Mouse (Mus musculus): ENCODE measurements around the gene Gal3st3. TPM values are rescaled to one million over a fixed set of nuclear protein-coding genes. Genes with fewer than 3 reads are reported as not detected.

The Gal3st3 gene
- 0.45 and 0.57 TPM in 2 replicates for polyA plus RNA-seq (2015; fragmentation: Nextera tagmentation; extraction: Ambion mirVana)

DNA sequence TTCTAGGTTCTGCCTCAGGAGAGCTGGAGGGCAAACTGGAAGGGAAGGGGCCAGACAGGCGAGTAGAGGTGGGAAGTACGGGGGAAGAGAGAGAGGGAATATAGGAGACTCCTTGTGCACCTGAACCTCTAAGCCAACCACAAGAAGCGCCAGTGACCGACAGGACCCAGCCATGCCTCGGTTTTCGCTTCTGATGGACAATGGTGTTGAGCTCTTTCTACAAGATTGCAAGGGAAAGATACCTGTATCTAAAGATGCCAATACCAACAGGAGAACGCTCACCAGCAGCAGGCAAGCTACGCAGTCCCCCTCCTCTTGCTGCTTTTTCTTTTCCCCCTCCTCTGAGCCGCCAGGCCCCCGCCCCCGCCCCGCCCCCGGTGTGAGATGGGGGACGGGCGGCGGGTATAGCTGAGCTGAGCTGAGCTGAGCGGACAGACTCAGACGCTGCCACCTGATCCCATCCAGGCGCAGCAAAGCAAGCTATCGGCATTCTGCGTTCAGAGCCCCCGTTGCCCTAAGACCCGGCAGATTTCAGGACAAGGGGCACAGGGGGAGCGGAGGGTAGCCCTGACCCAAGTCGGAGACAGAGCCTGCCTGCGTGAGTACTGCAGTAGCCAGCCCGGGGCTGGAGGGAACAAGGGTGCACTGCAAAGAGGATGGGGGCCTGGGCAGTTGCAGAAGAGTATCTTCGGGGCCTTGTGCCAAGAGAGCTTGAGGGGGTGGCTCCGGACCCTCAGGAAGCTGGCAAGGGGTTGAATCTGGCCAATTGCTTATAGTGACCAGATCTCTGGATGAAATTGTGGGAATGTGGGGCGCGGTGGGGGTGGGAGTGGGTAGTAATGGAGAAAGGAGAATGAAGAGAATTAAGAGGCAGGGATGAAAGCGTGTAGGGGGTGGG is at the start of gene Gal3st3:
Gene Gal3st3, plus strand, starts transcription at position 429 of the 898 bp plus-strand sequence.

DNA sequence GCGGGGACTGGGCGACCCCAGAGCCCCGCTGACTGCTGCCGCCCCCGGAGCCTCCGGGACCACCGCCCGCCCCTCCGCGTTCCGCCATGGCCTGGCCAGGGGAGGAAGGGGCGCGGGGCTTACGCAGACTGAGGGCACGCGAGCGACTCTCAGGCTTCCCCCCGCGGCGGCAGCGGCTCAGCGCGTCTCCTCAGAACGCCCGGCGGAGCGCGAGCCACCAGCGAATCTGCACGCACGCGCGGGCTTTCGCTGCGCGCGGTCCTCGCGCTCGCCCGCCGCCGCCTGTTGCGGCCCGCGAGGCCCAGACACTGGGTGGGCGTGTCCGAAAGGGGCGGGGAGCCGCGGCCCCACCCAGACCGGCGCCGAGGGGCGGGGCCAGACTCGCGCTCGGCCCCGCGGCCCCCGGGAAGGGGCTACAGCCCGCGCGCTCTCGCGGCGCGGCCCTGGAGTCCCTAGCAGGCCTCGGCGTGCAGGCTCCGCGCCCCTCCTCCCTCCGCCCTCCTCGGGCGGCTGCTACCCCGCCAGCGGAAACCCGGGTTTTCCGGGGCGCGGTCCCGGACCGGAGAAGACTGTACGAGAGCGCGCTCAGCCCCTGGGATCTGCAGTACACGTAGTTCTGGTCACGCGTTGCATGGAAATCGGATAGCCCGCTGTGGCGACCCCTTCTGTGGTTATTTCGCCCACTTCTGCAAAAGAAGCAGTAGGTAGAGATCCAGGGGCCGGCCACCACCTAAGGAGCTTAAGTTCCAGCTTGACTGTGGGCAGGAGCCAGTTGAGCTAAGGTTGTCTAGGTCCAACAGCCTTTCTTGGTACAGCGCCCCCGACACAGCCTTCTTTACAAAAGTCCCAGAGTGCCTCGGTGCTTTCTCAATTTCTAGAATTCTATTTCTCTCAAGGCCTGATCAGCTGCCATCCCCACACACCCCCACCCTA is 25.1 kb upstream of the Gal3st3 start, which contains the start of gene Pacs1:
Gene Pacs1, minus strand, starts transcription at position 319 of the 933 bp plus-strand sequence.

GRCm38 (mm10) chr19:5294972-5295735 is 3.0 kb upstream of the Gal3st3 start, which contains the start of gene Sf3b2:
Sf3b2 (minus strand) TSS chr19:5295455.

DNA sequence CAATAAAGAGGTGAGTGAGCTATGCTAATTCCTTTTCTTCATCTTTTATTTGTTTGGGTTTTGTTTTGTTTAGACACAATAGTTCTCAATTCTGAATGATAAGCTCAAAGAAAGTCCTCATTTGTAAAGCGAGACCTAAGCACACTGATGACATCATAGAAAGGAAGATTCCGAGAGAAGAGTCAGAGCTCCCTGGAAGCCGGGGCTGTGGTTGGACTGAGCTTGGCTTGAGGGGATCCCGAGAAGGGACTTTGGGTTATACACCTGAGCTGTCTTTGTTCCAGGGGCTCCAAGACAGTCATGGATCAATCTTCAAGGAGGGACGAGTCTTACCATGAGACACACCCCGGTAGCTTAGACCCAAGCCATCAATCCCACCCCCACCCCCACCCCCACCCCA is 37.3 kb downstream of the Gal3st3 start, which contains the start of gene Catsper1:
Gene Catsper1, plus strand, starts transcription at position 301 of the 400 bp plus-strand sequence.

DNA sequence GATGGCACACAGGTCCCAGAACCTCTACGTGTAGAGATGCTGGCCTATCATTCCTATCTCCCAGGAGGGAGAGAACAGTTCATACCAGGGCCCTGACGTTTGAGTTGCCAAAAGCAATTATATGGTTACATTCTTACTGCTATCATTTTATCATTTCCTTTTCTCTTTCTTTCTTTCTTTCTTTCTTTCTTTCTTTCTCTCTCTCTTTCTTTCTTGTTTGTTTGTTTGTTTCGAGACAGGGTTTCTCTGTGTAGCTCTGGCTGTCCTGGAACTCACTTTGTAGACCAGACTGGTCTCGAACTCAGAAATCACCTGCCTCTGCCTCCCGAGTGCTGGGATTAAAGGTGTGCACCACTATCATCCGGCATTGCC is 51.4 kb downstream of the Gal3st3 start, which contains the start of gene Cst6:
Gene Cst6, minus strand, starts transcription at position 73 of the 372 bp plus-strand sequence.

Other genes starting within 250 kb of the Gal3st3 start
- 1.6 and 1.7 TPM in 2 replicates for gene Rin1, start 247.8 kb upstream of the Gal3st3 start, polyA plus RNA-seq (2015; fragmentation: Nextera tagmentation; extraction: Ambion mirVana)
- 37.7 and 59.2 TPM in 2 replicates for gene Cd248, start 230.3 kb upstream of the Gal3st3 start, polyA plus RNA-seq (2015; fragmentation: Nextera tagmentation; extraction: Ambion mirVana)
- 0.34 and 0.72 TPM in 2 replicates for gene Tmem151a, start 212.8 kb upstream of the Gal3st3 start, polyA plus RNA-seq (2015; fragmentation: Nextera tagmentation; extraction: Ambion mirVana)
- 95.0 and 101 TPM in 2 replicates for gene Yif1a, start 209.8 kb upstream of the Gal3st3 start, polyA plus RNA-seq (2015; fragmentation: Nextera tagmentation; extraction: Ambion mirVana)
- 0.88 and 0.91 TPM in 2 replicates for gene Cnih2, start 199.8 kb upstream of the Gal3st3 start, polyA plus RNA-seq (2015; fragmentation: Nextera tagmentation; extraction: Ambion mirVana)
- gene Rab1b, start 191.3 kb upstream of the Gal3st3 start, polyA plus RNA-seq (2015; fragmentation: Nextera tagmentation; extraction: Ambion mirVana): 174 and 198 TPM in 2 replicates
- gene Klc2, start 179.8 kb upstream of the Gal3st3 start, polyA plus RNA-seq (2015; fragmentation: Nextera tagmentation; extraction: Ambion mirVana): 11.7 and 12.5 TPM in 2 replicates
- 6.6 and 7.4 TPM in 2 replicates for gene Pacs1, start 25.2 kb upstream of the Gal3st3 start, polyA plus RNA-seq (2015; fragmentation: Nextera tagmentation; extraction: Ambion mirVana)
- 128 and 129 TPM in 2 replicates for gene Sf3b2, start 2.9 kb upstream of the Gal3st3 start, polyA plus RNA-seq (2015; fragmentation: Nextera tagmentation; extraction: Ambion mirVana)
- gene Catsper1, start 37.4 kb downstream of the Gal3st3 start, polyA plus RNA-seq (2015; fragmentation: Nextera tagmentation; extraction: Ambion mirVana): not detected in 2 replicates
- 4.5 and 13.1 TPM in 2 replicates for gene Cst6, start 51.2 kb downstream of the Gal3st3 start, polyA plus RNA-seq (2015; fragmentation: Nextera tagmentation; extraction: Ambion mirVana)
- 21.4 and 25.3 TPM in 2 replicates for gene Eif1ad, start 68.4 kb downstream of the Gal3st3 start, polyA plus RNA-seq (2015; fragmentation: Nextera tagmentation; extraction: Ambion mirVana)
- gene Banf1, start 68.8 kb downstream of the Gal3st3 start, polyA plus RNA-seq (2015; fragmentation: Nextera tagmentation; extraction: Ambion mirVana): 216 and 231 TPM in 2 replicates
- 22.0 and 29.6 TPM in 2 replicates for gene Sart1, start 90.4 kb downstream of the Gal3st3 start, polyA plus RNA-seq (2015; fragmentation: Nextera tagmentation; extraction: Ambion mirVana)
- gene Tsga10ip, start 104.2 kb downstream of the Gal3st3 start, polyA plus RNA-seq (2015; fragmentation: Nextera tagmentation; extraction: Ambion mirVana): 0.13 TPM in 1 of 2 replicates, not detected in the other
- 361 and 364 TPM in 2 replicates for gene Drap1, start 126.6 kb downstream of the Gal3st3 start, polyA plus RNA-seq (2015; fragmentation: Nextera tagmentation; extraction: Ambion mirVana)
- gene AI837181, start 126.8 kb downstream of the Gal3st3 start, polyA plus RNA-seq (2015; fragmentation: Nextera tagmentation; extraction: Ambion mirVana): 46.1 and 48.8 TPM in 2 replicates
- not detected in 2 replicates for gene Fosl1, start 149.2 kb downstream of the Gal3st3 start, polyA plus RNA-seq (2015; fragmentation: Nextera tagmentation; extraction: Ambion mirVana)
- 6.8 and 8.5 TPM in 2 replicates for gene Ccdc85b, start 159.6 kb downstream of the Gal3st3 start, polyA plus RNA-seq (2015; fragmentation: Nextera tagmentation; extraction: Ambion mirVana)
- gene Fibp, start 162.3 kb downstream of the Gal3st3 start, polyA plus RNA-seq (2015; fragmentation: Nextera tagmentation; extraction: Ambion mirVana): 59.8 and 61.8 TPM in 2 replicates
- gene Ctsw, start 170.2 kb downstream of the Gal3st3 start, polyA plus RNA-seq (2015; fragmentation: Nextera tagmentation; extraction: Ambion mirVana): 0.15 and 0.55 TPM in 2 replicates
- gene Efemp2, start 175.6 kb downstream of the Gal3st3 start, polyA plus RNA-seq (2015; fragmentation: Nextera tagmentation; extraction: Ambion mirVana): 53.2 and 70.8 TPM in 2 replicates
- gene Mus81, start 190.1 kb downstream of the Gal3st3 start, polyA plus RNA-seq (2015; fragmentation: Nextera tagmentation; extraction: Ambion mirVana): 29.2 and 31.8 TPM in 2 replicates
- gene Cfl1, start 192.1 kb downstream of the Gal3st3 start, polyA plus RNA-seq (2015; fragmentation: Nextera tagmentation; extraction: Ambion mirVana): 666 and 916 TPM in 2 replicates
- gene 1700020D05Rik, start 205.5 kb downstream of the Gal3st3 start, polyA plus RNA-seq (2015; fragmentation: Nextera tagmentation; extraction: Ambion mirVana): 0.14 TPM in 1 of 2 replicates, not detected in the other
- gene Snx32, start 212.2 kb downstream of the Gal3st3 start, polyA plus RNA-seq (2015; fragmentation: Nextera tagmentation; extraction: Ambion mirVana): 6.4 and 8.5 TPM in 2 replicates